Mouse (Mus musculus) liver, embryonic 14.5 days (tissue): Measurements from ENCODE around the gene Ccdc194.

Experiments
- CTCF ChIP-seq: IDR thresholded peaks from 2 replicates; pipeline ENCODE4 v1.5.1; 2016; ENCODE audit warnings: antibody characterized with exemption, low read depth, control low read depth
- EP300 ChIP-seq: IDR thresholded peaks from 2 replicates; pipeline ENCODE4 v1.6.1; 2016; ENCODE audit warnings: antibody characterized with exemption, low read depth

DNA sequence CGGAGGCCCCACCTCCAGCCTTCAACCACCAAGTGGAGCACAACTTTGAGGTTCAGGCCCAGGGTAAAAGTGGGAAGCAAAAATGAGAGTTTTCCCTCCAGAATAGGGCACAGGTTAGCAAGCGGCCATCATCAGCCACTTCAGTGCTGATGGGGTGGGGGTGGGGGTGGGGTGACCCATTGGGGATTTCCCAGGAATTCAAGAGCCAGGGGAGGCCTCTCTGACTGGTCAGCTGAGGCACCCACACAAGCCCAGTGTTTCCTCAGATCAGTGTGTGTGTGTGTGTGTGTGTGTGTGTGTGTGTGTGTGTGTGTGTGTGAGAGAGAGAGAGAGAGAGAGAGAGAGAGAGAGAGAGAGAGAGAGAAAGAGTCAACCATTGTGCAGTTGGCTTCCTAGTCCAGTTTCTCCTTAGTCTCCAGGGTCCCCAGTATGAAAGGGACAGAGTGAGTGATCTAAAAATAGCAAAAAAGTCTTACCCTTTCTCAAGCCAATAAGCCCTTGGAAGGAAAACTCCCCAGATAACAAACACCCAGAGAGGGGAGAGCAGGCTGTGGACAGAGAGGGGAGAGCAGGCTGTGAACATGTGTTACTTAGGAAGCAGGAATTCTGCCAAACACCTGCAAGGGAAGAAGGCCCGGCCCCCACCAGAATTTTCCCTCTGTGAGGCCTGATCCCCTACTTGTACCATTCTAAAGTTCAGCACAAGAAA is 1.8 kb upstream of the Ccdc194 start:
- TF ChIP-seq CTCF (no peak), EP300 (no peak)
